Mouse (Mus musculus): ENCODE measurements at regions not wholly inside any gene's neighbourhood (a gene's known extent, or its start where the extent isn't known, plus 50 kb on each side); places are given as distances from the start of the nearest gene placed in this dataset.
A peak's percentile ranks its signal among the peaks of the same experiment; 100 is the strongest.

GRCm38 (mm10) chr10:16993789-16994188, 729.2 kb upstream of the Cited2 start:
- no peaks in the 10 kb centered on the region for H3K9me3 ChIP-seq
- H3K36me3 ChIP-seq = no peaks in the 10 kb centered on the region
- no peak for ATAC-seq (ENCODE audit: low FRiP score)
- no peaks in the 10 kb centered on the region for H3K27me3 ChIP-seq
- no peak overlapping the region for H3K27ac ChIP-seq
- no peaks in the 10 kb centered on the region for H3K4me1 ChIP-seq (replicated peaks)
- no peak overlapping the region for H3K4me3 ChIP-seq
- WGBS = 71% methylated on average over 2 of the region's 2 CpGs
- no peak overlapping the region for H3K4me2 ChIP-seq
- H3K9ac ChIP-seq = no peak overlapping the region

GRCm38 (mm10) chr10:16994526-16994925, 728.5 kb upstream of the Cited2 start:
- H3K27me3 ChIP-seq = no peaks in the 10 kb centered on the region
- no peaks in the 10 kb centered on the region for H3K4me1 ChIP-seq (replicated peaks)
- no peaks in the 10 kb centered on the region for H3K9me3 ChIP-seq
- 78% methylated on average over 6 of the region's 6 CpGs for WGBS
- no peak overlapping the region for H3K4me3 ChIP-seq
- H3K9ac ChIP-seq = no peak overlapping the region
- H3K4me2 ChIP-seq = no peak overlapping the region
- H3K27ac ChIP-seq = no peak overlapping the region
- no peaks in the 10 kb centered on the region for H3K36me3 ChIP-seq
- ATAC-seq (ENCODE audit: low FRiP score) = no peak

GRCm38 (mm10) chr10:16995010-16995409, 728.0 kb upstream of the Cited2 start:
- Histone ChIP-seq H3K9me3 (no peaks in the 10 kb centered on the region), H3K27me3 (no peaks in the 10 kb centered on the region)
- 43% methylated on average over 1 of the region's 1 CpGs for WGBS

GRCm38 (mm10) chr10:16996820-16997466, 726.1 kb upstream of the Cited2 start:
- Histone ChIP-seq H3K36me3 (no peaks in the 10 kb centered on the region), H3K4me2 (no peak overlapping the region), H3K9ac (no peak overlapping the region), H3K4me3 (no peak overlapping the region), H3K27ac (no peak overlapping the region), H3K4me1 (replicated peaks) (no peaks in the 10 kb centered on the region), H3K9me3 (no peaks in the 10 kb centered on the region), H3K27me3 (no peaks in the 10 kb centered on the region)
- 86% methylated on average over 6 of the region's 6 CpGs for WGBS
- no peak for ATAC-seq (ENCODE audit: low FRiP score)

More at GRCm38 (mm10) chr10:16995010-16995409, 728.0 kb upstream of the Cited2 start:
- Histone ChIP-seq H3K36me3 (no peaks in the 10 kb centered on the region), H3K4me1 (replicated peaks) (no peaks in the 10 kb centered on the region), H3K9ac (no peak overlapping the region), H3K4me3 (no peak overlapping the region), H3K4me2 (no peak overlapping the region), H3K27ac (no peak overlapping the region)
- no peak for ATAC-seq (ENCODE audit: low FRiP score)

- 0 out of 2 replicates have a peak, but pooled peaks cover 3% of the 10 kb centered on the region for H3K4me1 ChIP-seq (replicated peaks)
- H3K27ac ChIP-seq = no peak overlapping the region
- H3K4me2 ChIP-seq = no peak overlapping the region
- no peaks in the 10 kb centered on the region for H3K9me3 ChIP-seq
- no peaks in the 10 kb centered on the region for H3K36me3 ChIP-seq
- ATAC-seq (ENCODE audit: low FRiP score) = peak; percentile 49; the same call in 1 of the 2 replicates
- no peak overlapping the region for H3K9ac ChIP-seq
- 51% methylated on average over 8 of the region's 8 CpGs for WGBS
- H3K4me3 ChIP-seq = no peak overlapping the region
- H3K27me3 ChIP-seq = no peaks in the 10 kb centered on the region
These were observed 721.7 kb upstream of the Cited2 start for GRCm38 (mm10) chr10:17001320-17001719.

- no peak overlapping the region for H3K27ac ChIP-seq
- H3K27me3 ChIP-seq = no peaks in the 10 kb centered on the region
- H3K4me3 ChIP-seq = no peak overlapping the region
- no peaks in the 10 kb centered on the region for H3K9me3 ChIP-seq
- no peak overlapping the region for H3K4me2 ChIP-seq
- ATAC-seq (ENCODE audit: low FRiP score) = no peak
- H3K9ac ChIP-seq = no peak overlapping the region
- H3K4me1 ChIP-seq (replicated peaks) = 0 out of 2 replicates have a peak, but pooled peaks cover 3% of the 10 kb centered on the region
- H3K36me3 ChIP-seq = no peaks in the 10 kb centered on the region
- WGBS = 56% methylated on average over 4 of the region's 4 CpGs
These were observed 719.7 kb upstream of the Cited2 start for GRCm38 (mm10) chr10:17003123-17003849.

- Histone ChIP-seq H3K36me3 (no peaks in the 10 kb centered on the region), H3K4me3 (no peak overlapping the region), H3K9ac (no peak overlapping the region), H3K27ac (no peak overlapping the region), H3K27me3 (no peaks in the 10 kb centered on the region), H3K4me2 (no peak overlapping the region), H3K9me3 (no peaks in the 10 kb centered on the region), H3K4me1 (replicated peaks) (no peaks in the 10 kb centered on the region)
- no peak for ATAC-seq (ENCODE audit: low FRiP score)
- WGBS = 86% methylated on average over 4 of the region's 4 CpGs
These were observed 714.3 kb upstream of the Cited2 start for GRCm38 (mm10) chr10:17008683-17009082.

GRCm38 (mm10) chr10:17010047-17010446, 713.0 kb upstream of the Cited2 start:
- H3K4me2 ChIP-seq = no peak overlapping the region
- H3K9ac ChIP-seq = no peak overlapping the region
- ATAC-seq (ENCODE audit: low FRiP score) = no peak
- no peaks in the 10 kb centered on the region for H3K4me1 ChIP-seq (replicated peaks)
- H3K9me3 ChIP-seq = no peaks in the 10 kb centered on the region
- 89% methylated on average over 3 of the region's 3 CpGs for WGBS
- H3K27me3 ChIP-seq = no peaks in the 10 kb centered on the region
- no peaks in the 10 kb centered on the region for H3K36me3 ChIP-seq
- H3K27ac ChIP-seq = no peak overlapping the region
- no peak overlapping the region for H3K4me3 ChIP-seq

GRCm38 (mm10) chr10:17011876-17012275, 711.1 kb upstream of the Cited2 start:
- Histone ChIP-seq H3K27me3 (no peaks in the 10 kb centered on the region), H3K9me3 (no peaks in the 10 kb centered on the region), H3K4me3 (no peak overlapping the region), H3K27ac (no peak overlapping the region), H3K4me1 (replicated peaks) (no peaks in the 10 kb centered on the region), H3K36me3 (no peaks in the 10 kb centered on the region), H3K4me2 (no peak overlapping the region), H3K9ac (no peak overlapping the region)
- ATAC-seq (ENCODE audit: low FRiP score) = no peak
- WGBS = 87% methylated on average over 2 of the region's 2 CpGs

- no peaks in the 10 kb centered on the region for H3K9me3 ChIP-seq
- no peaks in the 10 kb centered on the region for H3K27me3 ChIP-seq
- 82% methylated on average over 3 of the region's 3 CpGs for WGBS
- no peaks in the 10 kb centered on the region for H3K4me1 ChIP-seq (replicated peaks)
- no peak for ATAC-seq (ENCODE audit: low FRiP score)
- H3K4me3 ChIP-seq = no peak overlapping the region
- no peaks in the 10 kb centered on the region for H3K36me3 ChIP-seq
- H3K4me2 ChIP-seq = no peak overlapping the region
- H3K9ac ChIP-seq = no peak overlapping the region
- H3K27ac ChIP-seq = no peak overlapping the region
These were observed 710.5 kb upstream of the Cited2 start for GRCm38 (mm10) chr10:17012541-17012975.

- Histone ChIP-seq H3K9ac (no peak overlapping the region), H3K27ac (no peak overlapping the region), H3K4me1 (replicated peaks) (no peaks in the 10 kb centered on the region), H3K27me3 (no peaks in the 10 kb centered on the region), H3K9me3 (no peaks in the 10 kb centered on the region), H3K4me2 (no peak overlapping the region), H3K4me3 (no peak overlapping the region), H3K36me3 (no peaks in the 10 kb centered on the region)
- no peak for ATAC-seq (ENCODE audit: low FRiP score)
- 87% methylated on average over 3 of the region's 3 CpGs for WGBS
These were observed 708.2 kb upstream of the Cited2 start for GRCm38 (mm10) chr10:17014826-17015225.

- no peak overlapping the region for H3K9ac ChIP-seq
- no peak for ATAC-seq (ENCODE audit: low FRiP score)
- WGBS = 86% methylated on average over 4 of the region's 4 CpGs
- H3K4me2 ChIP-seq = no peak overlapping the region
- H3K4me1 ChIP-seq (replicated peaks) = no peaks in the 10 kb centered on the region
- no peaks in the 10 kb centered on the region for H3K27me3 ChIP-seq
- H3K9me3 ChIP-seq = no peaks in the 10 kb centered on the region
- H3K4me3 ChIP-seq = no peak overlapping the region
- no peaks in the 10 kb centered on the region for H3K36me3 ChIP-seq
- H3K27ac ChIP-seq = no peak overlapping the region
These were observed 706.2 kb upstream of the Cited2 start for GRCm38 (mm10) chr10:17016854-17017253.

Measured in hindbrain, embryonic 13.5 days (tissue).